Mouse (Mus musculus): ENCODE results near the gene Tmem171. TPM values are rescaled to one million over a fixed set of nuclear protein-coding genes. Genes with fewer than 3 reads are reported as not detected.

Gene Tmem171
- polyA plus RNA-seq, 2 experiments = 0.12 TPM; not detected in 1

- no peak for TF ChIP-seq CTCF (IDR thresholded peaks at IDR 0.05; ENCODE audit: low read depth)
- no peak for TF ChIP-seq EP300 (IDR thresholded peaks at IDR 0.05; ENCODE audit: low read depth)
- Histone ChIP-seq H3K27me3 (ENCODE audit: control insufficient read depth, insufficient read depth, low read length) (peaks cover 6% of the 10 kb centered on the region), H3K4me1 (replicated peaks; ENCODE audit: control insufficient read depth in 2 of 2, insufficient read depth in 2 of 2, low read length in 1 of 2) (no peaks in the 10 kb centered on the region), H3K36me3 (replicated peaks; ENCODE audit: control insufficient read depth, insufficient read depth, low read depth) (no peaks in the 10 kb centered on the region), H3K27ac (no peak overlapping the region), H3K4me3 (ENCODE audit: insufficient read depth in 1 of 2, low read depth in 2 of 2, low read length in 2 of 2) (no peak overlapping the region), H3K9me3 (ENCODE audit: control insufficient read depth, low read length) (no peaks in the 10 kb centered on the region), H3K4me2 (ENCODE audit: low read depth) (no peak overlapping the region), H3K9ac (replicated peaks) (no peak overlapping the region)
- no peak for ATAC-seq (ENCODE audit: insufficient read depth)
- WGBS (ENCODE audit: insufficient replicate concordance) = 50% methylated on average over 11 of the region's 11 CpGs
- no peak for DNase-seq (ENCODE audit: low read depth in 3 of 3, low spot score in 3 of 3)
These were observed 4.9 kb downstream of the Tmem171 start for GRCm38 (mm10) chr13:98689605-98690290.

GRCm38 (mm10) chr13:98687931-98688330 is 6.7 kb downstream of the Tmem171 start:
- Histone ChIP-seq H3K4me1 (replicated peaks; ENCODE audit: control insufficient read depth in 2 of 2, insufficient read depth in 2 of 2, low read length in 1 of 2) (no peaks in the 10 kb centered on the region), H3K4me2 (ENCODE audit: low read depth) (no peak overlapping the region), H3K4me3 (ENCODE audit: insufficient read depth in 1 of 2, low read depth in 2 of 2, low read length in 2 of 2) (no peak overlapping the region), H3K9ac (replicated peaks) (no peak overlapping the region), H3K27me3 (ENCODE audit: control insufficient read depth, insufficient read depth, low read length) (no peaks in the 10 kb centered on the region), H3K9me3 (ENCODE audit: control insufficient read depth, low read length) (no peaks in the 10 kb centered on the region), H3K36me3 (replicated peaks; ENCODE audit: control insufficient read depth, insufficient read depth, low read depth) (no peaks in the 10 kb centered on the region), H3K27ac (no peak overlapping the region)
- TF ChIP-seq EP300 (IDR thresholded peaks at IDR 0.05; ENCODE audit: low read depth) = no peak
- TF ChIP-seq CTCF (IDR thresholded peaks at IDR 0.05; ENCODE audit: low read depth) = no peak
- 77% methylated on average over 9 of the region's 9 CpGs for WGBS (ENCODE audit: insufficient replicate concordance)
- ATAC-seq (ENCODE audit: insufficient read depth) (no peak), DNase-seq (ENCODE audit: low read depth in 3 of 3, low spot score in 3 of 3) (no peak)

- Histone ChIP-seq H3K4me2 (ENCODE audit: low read depth) (no peak overlapping the region), H3K4me1 (replicated peaks; ENCODE audit: control insufficient read depth in 2 of 2, insufficient read depth in 2 of 2, low read length in 1 of 2) (no peaks in the 10 kb centered on the region), H3K9me3 (ENCODE audit: control insufficient read depth, low read length) (no peaks in the 10 kb centered on the region), H3K9ac (replicated peaks) (no peak overlapping the region), H3K27me3 (ENCODE audit: control insufficient read depth, insufficient read depth, low read length) (no peaks in the 10 kb centered on the region), H3K4me3 (ENCODE audit: insufficient read depth in 1 of 2, low read depth in 2 of 2, low read length in 2 of 2) (no peak overlapping the region), H3K36me3 (replicated peaks; ENCODE audit: control insufficient read depth, insufficient read depth, low read depth) (no peaks in the 10 kb centered on the region), H3K27ac (no peak overlapping the region)
- DNase-seq (ENCODE audit: low read depth in 3 of 3, low spot score in 3 of 3) (no peak), ATAC-seq (ENCODE audit: insufficient read depth) (no peak)
- no peak for TF ChIP-seq CTCF (IDR thresholded peaks at IDR 0.05; ENCODE audit: low read depth)
- no peak for TF ChIP-seq EP300 (IDR thresholded peaks at IDR 0.05; ENCODE audit: low read depth)
- WGBS (ENCODE audit: insufficient replicate concordance) = 44% methylated on average over 9 of the region's 9 CpGs
These were observed 10.3 kb downstream of the Tmem171 start for GRCm38 (mm10) chr13:98684144-98684900.

DNA sequence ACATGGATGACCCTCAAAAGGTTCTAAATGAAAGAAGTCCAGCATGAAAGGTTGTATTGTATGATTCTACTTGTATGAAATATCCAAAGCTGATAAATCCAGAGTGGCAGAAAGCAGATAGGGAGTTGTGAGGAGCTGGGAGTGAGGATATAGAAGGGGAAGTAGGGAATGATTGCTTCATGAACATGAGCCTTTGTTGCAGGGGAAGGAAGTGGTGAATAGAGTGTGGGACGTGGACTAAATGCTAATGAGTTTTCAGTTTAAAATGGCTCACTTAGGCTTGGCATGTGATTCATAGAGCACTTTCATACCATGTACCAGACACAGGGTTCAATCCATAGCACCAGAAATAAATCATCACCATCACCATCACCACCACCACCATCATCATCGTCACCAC is 11.2 kb downstream of the Tmem171 start:
- DNase-seq (ENCODE audit: low read depth in 3 of 3, low spot score in 3 of 3) (no peak), ATAC-seq (ENCODE audit: insufficient read depth) (no peak)
- Histone ChIP-seq H3K4me3 (ENCODE audit: insufficient read depth in 1 of 2, low read depth in 2 of 2, low read length in 2 of 2) (no peak overlapping the region), H3K4me1 (replicated peaks; ENCODE audit: control insufficient read depth in 2 of 2, insufficient read depth in 2 of 2, low read length in 1 of 2) (no peaks in the 10 kb centered on the region), H3K9me3 (ENCODE audit: control insufficient read depth, low read length) (no peaks in the 10 kb centered on the region), H3K4me2 (ENCODE audit: low read depth) (no peak overlapping the region), H3K9ac (replicated peaks) (no peak overlapping the region), H3K36me3 (replicated peaks; ENCODE audit: control insufficient read depth, insufficient read depth, low read depth) (no peaks in the 10 kb centered on the region), H3K27me3 (ENCODE audit: control insufficient read depth, insufficient read depth, low read length) (no peaks in the 10 kb centered on the region), H3K27ac (no peak overlapping the region)
- TF ChIP-seq CTCF (IDR thresholded peaks at IDR 0.05; ENCODE audit: low read depth) (no peak), EP300 (IDR thresholded peaks at IDR 0.05; ENCODE audit: low read depth) (no peak)
- WGBS (ENCODE audit: insufficient replicate concordance) = 53% methylated on average over 2 of the region's 2 CpGs

- H3K4me2 ChIP-seq (ENCODE audit: low read depth) = no peak overlapping the region
- 65% methylated on average over 5 of the region's 5 CpGs for WGBS (ENCODE audit: insufficient replicate concordance)
- H3K9ac ChIP-seq (replicated peaks) = no peak overlapping the region
- H3K4me1 ChIP-seq (replicated peaks; ENCODE audit: control insufficient read depth in 2 of 2, insufficient read depth in 2 of 2, low read length in 1 of 2) = no peaks in the 10 kb centered on the region
- DNase-seq (ENCODE audit: low read depth in 3 of 3, low spot score in 3 of 3) (no peak), ATAC-seq (ENCODE audit: insufficient read depth) (no peak)
- no peaks in the 10 kb centered on the region for H3K9me3 ChIP-seq (ENCODE audit: control insufficient read depth, low read length)
- H3K36me3 ChIP-seq (replicated peaks; ENCODE audit: control insufficient read depth, insufficient read depth, low read depth) = no peaks in the 10 kb centered on the region
- H3K27ac ChIP-seq = no peak overlapping the region
- H3K27me3 ChIP-seq (ENCODE audit: control insufficient read depth, insufficient read depth, low read length) = no peaks in the 10 kb centered on the region
- TF ChIP-seq EP300 (IDR thresholded peaks at IDR 0.05; ENCODE audit: low read depth) = no peak
- TF ChIP-seq CTCF (IDR thresholded peaks at IDR 0.05; ENCODE audit: low read depth) = no peak
- no peak overlapping the region for H3K4me3 ChIP-seq (ENCODE audit: insufficient read depth in 1 of 2, low read depth in 2 of 2, low read length in 2 of 2)
These were observed 14.1 kb downstream of the Tmem171 start for GRCm38 (mm10) chr13:98680470-98681060.
